Mouse (Mus musculus) heart, adult 2 months (tissue): ENCODE measurements at regions not wholly inside any gene's neighbourhood (a gene's known extent, or its start where the extent isn't known, plus 50 kb on each side); places are given as distances from the start of the nearest gene placed in this dataset.

Experiments
- DNase-seq, 2 experiments: peaks; one replicate each; pipeline ENCODE4 v3.0.0; 2021
- H3K27ac ChIP-seq: fragments of 200-600 bp; 2 replicates; pipeline ENCODE4 v1.8.1; 2022
- H3K27me3 ChIP-seq: fragments of 200-500 bp; 2 replicates; pipeline ENCODE4 v1.6.1; 2012; ENCODE audit warnings: mild to moderate bottlenecking, low read length, inconsistent platforms, mixed read lengths; ENCODE audit not compliant: control insufficient read depth, insufficient read depth
- H3K36me3 ChIP-seq: fragments of 200-500 bp; 2 replicates; pipeline ENCODE4 v1.6.1; 2012; ENCODE audit warnings: low read length, inconsistent platforms; ENCODE audit not compliant: control insufficient read depth, insufficient read depth
- H3K4me1 ChIP-seq: fragments of 200-500 bp; 2 replicates; pipeline ENCODE4 v1.6.1; 2011; ENCODE audit warnings: low read length; ENCODE audit not compliant: control insufficient read depth, insufficient read depth
- H3K4me3 ChIP-seq: fragments of 200-600 bp; 2 replicates; pipeline ENCODE4 v1.8.1; 2022
- H3K79me2 ChIP-seq: fragments of 200-500 bp; replicated peaks from 2 replicates; pipeline ENCODE4 v1.6.1; 2012; ENCODE audit warnings: mild to moderate bottlenecking, inconsistent platforms, low read length, moderate library complexity, mixed read lengths; ENCODE audit not compliant: control insufficient read depth, insufficient read depth
- H3K9ac ChIP-seq: fragments of 200-500 bp; 2 replicates; pipeline ENCODE4 v1.6.1; 2012; ENCODE audit warnings: low read depth, mild to moderate bottlenecking, control low read depth, inconsistent platforms, low read length, mixed read lengths
- CTCF ChIP-seq: fragments of 200-600 bp; IDR thresholded peaks from 2 replicates; pipeline ENCODE4 v1.8.1; 2022; ENCODE audit warnings: antibody characterized with exemption, mild to moderate bottlenecking, moderate library complexity
- EP300 ChIP-seq: fragments of 200-500 bp; IDR thresholded peaks from 2 replicates; pipeline ENCODE4 v1.6.1; 2011; ENCODE audit warnings: low read depth, low read length, control low read depth; ENCODE audit not compliant: insufficient read depth
- POLR2A ChIP-seq: fragments of 200-500 bp; IDR thresholded peaks from 2 replicates; pipeline ENCODE4 v1.6.1; 2011; ENCODE audit warnings: mild to moderate bottlenecking, low read depth, low read length, control low read depth; ENCODE audit not compliant: insufficient read depth
- WGBS: fragments of 180-500 bp; shearing (Covaris S2); methylation state at CpG from one replicate; pipeline ENCODE4 v1.1.7; 2018; 5-methylcytosine and 5-hydroxymethylcytosine counted together
- intact Hi-C: fragments of 180-260 bp; cut with DNase I; formaldehyde crosslinking; loops from one replicate; pipeline ENCODE4 v1.15.1; 2025

- Histone ChIP-seq H3K27ac (peak overlapping the region; percentile 94), H3K4me1 (peaks cover 12% of the 10 kb centered on the region), H3K79me2 (no peaks in the 10 kb centered on the region), H3K36me3 (0 out of 2 replicates have a peak, but pooled peaks cover 2% of the 10 kb centered on the region), H3K4me3 (no peak overlapping the region; the same call in 1 of the 2 replicates), H3K27me3 (no peaks in the 10 kb centered on the region), H3K9ac (peak overlapping the region; percentile 58)
- 30% methylated on average over 16 of the region's 16 CpGs for WGBS
- intact Hi-C loops = loop anchor here (1.0 kb wide), 1 partner anchor 95 kb away; no protein-coding TSS in a partner anchor
- peak; percentile 71 to 81 for DNase-seq
- TF ChIP-seq CTCF (no peak), POLR2A (peak; percentile 45; the same call in 1 of the 2 replicates), EP300 (peak; percentile 64)
These were observed 96.9 kb upstream of the Nr4a3 start for GRCm38 (mm10) chr4:47947869-47948573.

- peaks cover 12% of the 10 kb centered on the region for H3K4me1 ChIP-seq
- 0 out of 2 replicates have a peak, but pooled peaks cover 2% of the 10 kb centered on the region for H3K36me3 ChIP-seq
- H3K27ac ChIP-seq = peak overlapping the region; percentile 94
- peak overlapping the region; percentile 36 for H3K4me3 ChIP-seq
- no peaks in the 10 kb centered on the region for H3K27me3 ChIP-seq
- H3K9ac ChIP-seq = 0 out of 2 replicates have a peak overlapping the region, but pooled peaks have one; percentile 5
- no peaks in the 10 kb centered on the region for H3K79me2 ChIP-seq
- DNase-seq = no peak
- WGBS = 22% methylated on average over 8 of the region's 8 CpGs
- TF ChIP-seq CTCF (no peak), POLR2A (no peak), EP300 (no peak)
- intact Hi-C loops = loop anchor here (1.0 kb wide), 1 partner anchor 95 kb away; no protein-coding TSS in a partner anchor
These were observed 96.2 kb upstream of the Nr4a3 start for GRCm38 (mm10) chr4:47948789-47949188.

- Histone ChIP-seq H3K4me3 (no peak overlapping the region), H3K27me3 (no peaks in the 10 kb centered on the region), H3K4me1 (no peaks in the 10 kb centered on the region), H3K79me2 (no peaks in the 10 kb centered on the region), H3K9ac (no peak overlapping the region), H3K27ac (no peak overlapping the region), H3K36me3 (no peaks in the 10 kb centered on the region)
- 54% methylated on average over 15 of the region's 15 CpGs for WGBS
- TF ChIP-seq CTCF (no peak), POLR2A (no peak), EP300 (no peak)
- intact Hi-C loops = no loop called here
- no peak for DNase-seq
These were observed 90.2 kb upstream of the Nr4a3 start for GRCm38 (mm10) chr4:47954576-47955305.

- intact Hi-C loops = no loop called here
- H3K9ac ChIP-seq = no peak overlapping the region
- H3K27me3 ChIP-seq = no peaks in the 10 kb centered on the region
- H3K4me3 ChIP-seq = no peak overlapping the region
- DNase-seq = no peak
- H3K36me3 ChIP-seq = no peaks in the 10 kb centered on the region
- no peaks in the 10 kb centered on the region for H3K4me1 ChIP-seq
- no peaks in the 10 kb centered on the region for H3K79me2 ChIP-seq
- no peak for TF ChIP-seq POLR2A
- no peak for TF ChIP-seq CTCF
- TF ChIP-seq EP300 = no peak
- WGBS = 73% methylated on average over 4 of the region's 4 CpGs
- H3K27ac ChIP-seq = no peak overlapping the region
These were observed 80.3 kb upstream of the Nr4a3 start for GRCm38 (mm10) chr4:47964630-47965029.

- no peak overlapping the region for H3K9ac ChIP-seq
- no peak overlapping the region for H3K4me3 ChIP-seq
- no peaks in the 10 kb centered on the region for H3K36me3 ChIP-seq
- TF ChIP-seq CTCF (no peak), POLR2A (no peak), EP300 (no peak)
- H3K79me2 ChIP-seq = no peaks in the 10 kb centered on the region
- no peak overlapping the region for H3K27ac ChIP-seq
- no peaks in the 10 kb centered on the region for H3K27me3 ChIP-seq
- H3K4me1 ChIP-seq = no peaks in the 10 kb centered on the region
- 74% methylated on average over 4 of the region's 4 CpGs for WGBS
- intact Hi-C loops = no loop called here
- DNase-seq = no peak
These were observed 73.1 kb upstream of the Nr4a3 start for GRCm38 (mm10) chr4:47971861-47972260.
